Mouse (Mus musculus) neural tube, embryonic 11.5 days (tissue): ENCODE results near the gene Gjb3. TPM values are rescaled to one million over a fixed set of nuclear protein-coding genes. Genes with fewer than 3 reads are reported as not detected.
A peak's percentile ranks its signal among the peaks of the same experiment; 100 is the strongest.

Experiments
- ATAC-seq: fragments of 200-750 bp; cut with Nextera tagmentation; 2 replicates; pipeline ENCODE4 v1.8.0; 2017; ENCODE audit warnings: moderate number of reproducible peaks, mild to moderate bottlenecking, moderate TSS enrichment, moderate library complexity; ENCODE audit not compliant: insufficient read depth, low FRiP score, low TSS enrichment
- DNase-seq: peaks from one replicate; pipeline ENCODE4 v3.0.0-alpha.2; 2015; ENCODE audit warnings: low spot score
- H3K27ac ChIP-seq: fragments of 300-500 bp; sonication (generic); 2 replicates; pipeline ENCODE4 v1.5.1; 2014; ENCODE audit warnings: low read depth, mild to moderate bottlenecking, low read length
- H3K27me3 ChIP-seq: fragments of 300-500 bp; sonication (generic); 2 replicates; pipeline ENCODE4 v1.6.1; 2014; ENCODE audit warnings: mild to moderate bottlenecking, low read length, mixed read lengths; ENCODE audit not compliant: control insufficient read depth, insufficient read depth
- H3K36me3 ChIP-seq: fragments of 300-500 bp; sonication (generic); 2 replicates; pipeline ENCODE4 v1.6.1; 2014; ENCODE audit warnings: mild to moderate bottlenecking, low read length, moderate library complexity, mixed read lengths; ENCODE audit not compliant: control insufficient read depth, insufficient read depth
- H3K4me1 ChIP-seq: fragments of 300-500 bp; sonication (generic); 2 replicates; pipeline ENCODE4 v1.6.1; 2014; ENCODE audit warnings: low read length, mixed read lengths; ENCODE audit not compliant: control insufficient read depth, insufficient read depth
- H3K4me2 ChIP-seq: fragments of 300-500 bp; sonication (generic); 2 replicates; pipeline ENCODE4 v1.6.1; 2014; ENCODE audit warnings: low read depth, mild to moderate bottlenecking, moderate library complexity
- H3K4me3 ChIP-seq: fragments of 300-500 bp; sonication (generic); 2 replicates; pipeline ENCODE4 v1.5.1; 2014; ENCODE audit warnings: low read depth, low read length
- H3K9ac ChIP-seq: fragments of 300-500 bp; sonication (generic); 2 replicates; pipeline ENCODE4 v1.6.1; 2014; ENCODE audit warnings: mild to moderate bottlenecking, low read length
- H3K9me3 ChIP-seq: fragments of 300-500 bp; sonication (generic); 2 replicates; pipeline ENCODE4 v1.6.1; 2016; ENCODE audit warnings: low read length; ENCODE audit not compliant: control insufficient read depth
- WGBS: fragments of 180-500 bp; shearing (Covaris S2); extraction: QIAGEN DNeasy Blood & Tissue Kit; methylation state at CpG from one replicate; pipeline ENCODE4 v1.1.7; 2014; 5-methylcytosine and 5-hydroxymethylcytosine counted together
- polyA plus RNA-seq: library from polyadenylated mRNA; unstranded; fragments of >200 nt; fragmentation: Nextera tagmentation; extraction: Ambion mirVana; gene quantifications from 2 replicates; pipeline ENCODE4 v1.2.1, GENCODE M21; 2014

Gene Gjb3
- 2.4 and 2.5 TPM in 2 replicates for polyA plus RNA-seq

DNA sequence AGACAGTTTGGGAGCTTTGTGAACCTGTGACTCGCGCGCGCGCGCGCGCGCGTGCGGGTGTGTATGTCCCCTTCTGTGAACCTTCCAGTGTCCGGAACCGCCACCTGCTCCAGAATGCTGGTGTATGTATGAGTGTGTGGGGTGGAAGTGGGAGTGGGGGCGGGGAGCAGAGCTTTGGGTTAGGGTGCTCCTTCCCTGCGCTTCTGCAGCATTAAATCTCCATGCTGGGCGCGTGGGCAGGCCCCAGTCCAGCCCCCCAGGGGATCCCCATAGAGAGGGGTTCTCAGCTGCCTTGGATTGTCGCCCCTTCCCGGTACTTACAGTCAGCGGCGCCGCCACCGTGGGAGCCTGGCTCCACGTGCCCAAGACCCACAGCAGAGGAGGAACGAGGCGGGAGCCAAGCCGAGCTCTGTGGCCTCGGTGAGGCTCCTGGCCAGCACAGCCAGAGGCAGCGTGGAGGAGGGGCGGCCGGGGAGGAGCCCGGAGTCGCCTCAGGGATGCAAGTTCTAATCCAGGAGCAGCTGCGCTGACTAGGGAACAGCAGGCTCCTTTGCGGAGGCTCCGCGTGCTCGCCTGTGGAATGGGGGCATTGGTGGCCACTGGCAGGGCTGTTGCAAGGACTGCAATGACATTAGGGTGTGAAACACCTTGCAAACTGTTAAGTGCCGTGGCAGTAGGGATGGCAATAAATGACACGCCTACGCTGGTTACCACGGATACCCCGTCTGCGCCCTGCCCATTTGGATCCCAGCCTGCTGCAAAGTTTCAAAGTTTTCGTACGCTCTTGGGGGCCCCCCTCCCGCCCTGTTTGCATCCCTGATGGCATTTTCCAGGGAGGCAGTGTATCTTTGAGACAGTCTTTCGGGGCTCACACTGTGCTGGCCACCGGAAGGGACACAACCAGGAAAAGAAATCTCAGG lies at the start of gene Gjb3:
Gene Gjb3, minus strand, starts transcription at position 664 of the 920 bp plus-strand sequence.
- H3K27me3 ChIP-seq: peaks cover 33% of the 10 kb centered on the region
- H3K4me1 ChIP-seq: peaks cover 5% of the 10 kb centered on the region; the same call in 1 of the 2 replicates
- H3K27ac ChIP-seq: no peak within 1 kb of the TSS
- ATAC-seq (no peak), DNase-seq (peak; percentile 53)
- no peak within 1 kb of the TSS for H3K9ac ChIP-seq
- H3K4me2 ChIP-seq: peak within 1 kb of the TSS; percentile 15
- no peaks in the 10 kb centered on the region for H3K36me3 ChIP-seq
- H3K9me3 ChIP-seq: no peaks in the 10 kb centered on the region
- under 1% methylated on average over 49 of the region's 49 CpGs for WGBS
- H3K4me3 ChIP-seq: no peak within 1 kb of the TSS

GRCm38 (mm10) chr4:127377344-127377743 lies 46.7 kb upstream of the Gjb3 start:
- Histone ChIP-seq H3K36me3 (no peaks in the 10 kb centered on the region), H3K27me3 (no peaks in the 10 kb centered on the region), H3K4me1 (no peaks in the 10 kb centered on the region), H3K9ac (no peak overlapping the region), H3K4me2 (no peak overlapping the region), H3K27ac (no peak overlapping the region), H3K9me3 (no peaks in the 10 kb centered on the region), H3K4me3 (no peak overlapping the region)
- DNase-seq (no peak), ATAC-seq (no peak)
- 38% methylated on average over 4 of the region's 4 CpGs for WGBS

DNA sequence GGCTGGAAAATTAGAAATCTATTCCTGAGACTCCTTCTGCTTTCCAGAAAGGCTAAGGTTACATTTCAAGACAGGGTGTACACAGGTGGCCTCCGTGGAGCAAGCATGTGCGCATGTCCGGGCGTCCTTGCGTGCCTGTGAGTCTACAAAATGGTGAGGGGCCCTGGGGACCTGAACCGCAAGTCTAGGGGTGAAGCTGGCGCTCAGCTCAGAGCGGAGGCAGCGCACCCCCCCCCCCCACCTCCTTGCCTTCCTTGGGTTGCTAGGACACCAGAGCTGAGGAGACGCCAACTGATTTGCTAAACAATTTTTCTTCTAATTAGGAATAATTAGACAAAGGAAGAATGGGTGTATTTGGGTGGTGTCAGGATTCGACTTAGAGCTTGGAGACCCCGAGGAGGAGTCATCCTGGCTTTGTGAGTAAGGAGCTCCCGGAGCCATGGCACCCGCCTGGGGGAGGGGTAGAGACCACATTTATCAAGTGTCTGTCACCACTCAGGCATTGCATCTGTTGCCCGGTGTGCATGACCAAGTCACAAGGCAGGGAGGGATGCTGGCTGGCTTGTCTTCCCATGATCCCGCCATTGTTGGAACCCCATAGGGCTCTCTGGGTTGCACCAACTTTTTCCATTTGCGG lies 45.0 kb upstream of the Gjb3 start:
- DNase-seq (peak; percentile 65), ATAC-seq (0 out of 2 replicates have a peak, but pooled peaks have one; percentile 23)
- no peaks in the 10 kb centered on the region for H3K4me1 ChIP-seq
- no peak overlapping the region for H3K27ac ChIP-seq
- no peak overlapping the region for H3K9ac ChIP-seq
- H3K36me3 ChIP-seq: no peaks in the 10 kb centered on the region
- no peaks in the 10 kb centered on the region for H3K27me3 ChIP-seq
- H3K4me3 ChIP-seq: no peak overlapping the region
- H3K9me3 ChIP-seq: no peaks in the 10 kb centered on the region
- H3K4me2 ChIP-seq: no peak overlapping the region
- whole genome bisulfite sequencing: 79% methylated on average over 17 of the region's 17 CpGs

GRCm38 (mm10) chr4:127374645-127375044 lies 44.0 kb upstream of the Gjb3 start:
- no peaks in the 10 kb centered on the region for H3K9me3 ChIP-seq
- H3K4me3 ChIP-seq: no peak overlapping the region
- no peaks in the 10 kb centered on the region for H3K4me1 ChIP-seq
- no peaks in the 10 kb centered on the region for H3K36me3 ChIP-seq
- H3K27ac ChIP-seq: no peak overlapping the region
- DNase-seq: no peak
- no peak for ATAC-seq
- WGBS: 88% methylated on average over 4 of the region's 4 CpGs
- H3K27me3 ChIP-seq: no peaks in the 10 kb centered on the region
- H3K9ac ChIP-seq: no peak overlapping the region
- no peak overlapping the region for H3K4me2 ChIP-seq

- no peak for DNase-seq
- no peaks in the 10 kb centered on the region for H3K9me3 ChIP-seq
- no peak overlapping the region for H3K4me3 ChIP-seq
- 76% methylated on average over 8 of the region's 8 CpGs for WGBS
- no peak overlapping the region for H3K9ac ChIP-seq
- H3K27ac ChIP-seq: no peak overlapping the region
- no peak overlapping the region for H3K4me2 ChIP-seq
- no peaks in the 10 kb centered on the region for H3K4me1 ChIP-seq
- no peaks in the 10 kb centered on the region for H3K27me3 ChIP-seq
- H3K36me3 ChIP-seq: no peaks in the 10 kb centered on the region
- ATAC-seq: no peak
These were observed 42.8 kb upstream of the Gjb3 start for GRCm38 (mm10) chr4:127373491-127373890.

DNA sequence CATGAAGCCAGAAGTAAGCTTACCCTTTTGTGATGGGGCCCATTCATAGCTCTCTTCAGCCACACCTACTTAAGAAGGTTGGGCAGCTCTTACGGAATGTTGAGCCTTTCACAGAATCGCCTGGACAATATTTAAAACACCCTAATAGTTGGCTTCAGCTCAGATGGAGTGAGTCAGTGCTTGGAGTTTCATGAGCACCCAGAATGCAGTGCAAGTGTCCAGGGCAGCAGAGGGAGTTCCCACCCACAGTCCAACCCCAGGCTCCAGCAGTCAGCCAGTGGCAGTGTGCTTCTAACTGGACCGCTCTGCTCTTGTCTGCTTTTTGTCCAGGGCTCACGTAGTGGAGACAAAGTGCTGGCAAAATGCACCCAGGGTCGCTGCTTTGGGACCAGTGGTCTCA lies 40.9 kb upstream of the Gjb3 start:
- no peak for ATAC-seq
- DNase-seq: no peak
- Histone ChIP-seq H3K27ac (no peak overlapping the region), H3K9ac (no peak overlapping the region), H3K4me1 (no peaks in the 10 kb centered on the region), H3K4me2 (no peak overlapping the region), H3K36me3 (no peaks in the 10 kb centered on the region), H3K4me3 (no peak overlapping the region), H3K27me3 (no peaks in the 10 kb centered on the region), H3K9me3 (no peaks in the 10 kb centered on the region)
- WGBS: 83% methylated on average over 5 of the region's 5 CpGs

DNA sequence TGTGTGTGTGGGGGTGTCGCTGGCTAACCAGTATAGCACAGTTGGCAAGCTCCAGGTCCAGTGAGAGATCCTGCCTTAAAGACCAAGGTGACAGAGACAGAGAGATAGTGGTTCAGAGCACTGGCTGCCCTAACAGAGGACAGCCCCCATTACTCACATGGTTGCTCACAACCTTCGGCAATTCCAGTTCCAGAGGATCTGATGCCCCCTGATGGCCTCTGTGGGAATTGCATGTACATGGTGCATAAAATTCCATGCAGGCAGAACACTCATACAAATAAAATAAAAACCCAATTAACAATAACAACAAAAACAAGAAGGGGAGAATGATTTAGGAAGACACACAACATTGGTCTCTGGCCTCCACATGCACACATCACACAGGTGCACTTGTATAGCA lies 39.8 kb upstream of the Gjb3 start:
- DNase-seq (peak; percentile 48), ATAC-seq (no peak)
- Histone ChIP-seq H3K36me3 (no peaks in the 10 kb centered on the region), H3K4me1 (0 out of 2 replicates have a peak, but pooled peaks cover 4% of the 10 kb centered on the region), H3K4me2 (no peak overlapping the region), H3K4me3 (no peak overlapping the region), H3K9me3 (no peaks in the 10 kb centered on the region), H3K27ac (no peak overlapping the region), H3K27me3 (no peaks in the 10 kb centered on the region), H3K9ac (no peak overlapping the region)
- 53% methylated on average over 2 of the region's 2 CpGs for WGBS

DNA sequence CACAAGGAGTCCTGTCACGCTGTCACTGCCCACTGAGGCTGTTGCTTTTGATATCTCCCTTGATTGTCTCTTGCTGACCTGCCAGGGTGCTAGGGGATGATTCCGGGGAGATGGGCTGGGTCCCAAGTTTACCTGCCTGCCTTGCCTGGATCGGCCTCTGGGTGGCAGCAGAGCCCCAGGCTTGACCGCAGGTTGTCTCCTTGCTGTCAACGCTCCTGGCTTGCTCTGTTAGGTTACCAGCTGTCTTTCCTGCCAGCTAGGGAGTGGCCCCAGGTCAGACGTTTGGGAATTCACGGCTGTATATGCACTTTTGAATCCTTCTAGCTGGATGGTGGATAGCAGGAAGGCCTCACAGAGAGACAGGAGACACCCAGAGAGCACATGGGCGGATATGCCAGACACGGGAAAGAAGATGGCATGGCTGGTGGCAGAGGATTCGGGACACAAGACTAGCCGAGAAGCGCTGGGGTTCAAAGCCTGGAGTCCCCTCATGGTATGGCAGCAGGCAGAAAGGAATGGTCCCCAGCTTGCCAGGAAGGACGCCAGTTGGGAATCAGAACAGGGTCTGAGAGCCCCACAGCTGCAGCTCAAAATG lies 37.8 kb upstream of the Gjb3 start:
- Histone ChIP-seq H3K27me3 (no peaks in the 10 kb centered on the region), H3K9me3 (no peaks in the 10 kb centered on the region), H3K9ac (no peak overlapping the region), H3K4me1 (peaks cover 6% of the 10 kb centered on the region; the same call in 1 of the 2 replicates), H3K4me3 (no peak overlapping the region), H3K4me2 (no peak overlapping the region), H3K36me3 (no peaks in the 10 kb centered on the region), H3K27ac (no peak overlapping the region)
- DNase-seq (peak; percentile 83), ATAC-seq (peak; percentile 51; the same call in 1 of the 2 replicates)
- WGBS: 35% methylated on average over 13 of the region's 13 CpGs
